Mouse (Mus musculus): ENCODE results near the gene Gsg1l. TPM values are rescaled to one million over a fixed set of nuclear protein-coding genes. Genes with fewer than 3 reads are reported as not detected.
A peak's percentile ranks its signal among the peaks of the same experiment; 100 is the strongest.

The Gsg1l gene
- total RNA-seq, 2 experiments from 2014 or later: 15.5 to 18.8 TPM

DNA sequence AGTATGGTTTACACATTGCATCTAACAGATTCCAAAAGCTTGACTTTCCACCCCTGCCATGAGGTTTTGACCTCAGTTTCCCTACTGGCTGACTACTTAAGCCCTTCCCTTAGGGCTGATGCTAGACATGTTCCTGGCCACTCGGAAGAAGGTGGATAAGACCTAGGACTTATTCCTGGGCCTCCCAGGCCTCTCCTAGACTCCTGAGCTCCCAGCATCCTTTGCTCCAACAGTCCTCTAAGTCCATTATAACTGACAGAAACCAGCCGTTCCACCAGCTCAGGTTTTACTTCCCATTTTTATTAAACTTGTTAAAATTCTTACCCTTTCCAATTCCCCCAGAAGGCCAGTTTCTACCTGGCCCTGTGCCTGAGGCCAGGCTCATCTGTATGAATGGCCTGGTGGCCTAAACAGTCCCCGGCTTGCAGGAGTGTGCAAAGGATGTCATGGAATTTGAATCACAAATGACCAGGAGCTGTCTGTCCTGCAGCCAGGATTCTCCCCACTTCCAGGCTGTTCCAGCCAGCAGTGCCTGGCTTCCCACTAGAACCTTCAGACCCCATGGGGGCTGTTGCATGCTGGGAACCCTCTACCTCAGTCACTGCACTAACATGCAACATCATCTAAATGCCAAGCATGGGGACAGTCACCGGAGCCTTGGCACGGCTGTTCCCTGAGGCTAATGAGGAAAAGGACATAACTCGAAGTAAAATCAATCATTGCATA lies 139.7 kb downstream of the Gsg1l start:
- DNase-seq (ENCODE audit: low spot score in 2 of 2): no peak

DNA sequence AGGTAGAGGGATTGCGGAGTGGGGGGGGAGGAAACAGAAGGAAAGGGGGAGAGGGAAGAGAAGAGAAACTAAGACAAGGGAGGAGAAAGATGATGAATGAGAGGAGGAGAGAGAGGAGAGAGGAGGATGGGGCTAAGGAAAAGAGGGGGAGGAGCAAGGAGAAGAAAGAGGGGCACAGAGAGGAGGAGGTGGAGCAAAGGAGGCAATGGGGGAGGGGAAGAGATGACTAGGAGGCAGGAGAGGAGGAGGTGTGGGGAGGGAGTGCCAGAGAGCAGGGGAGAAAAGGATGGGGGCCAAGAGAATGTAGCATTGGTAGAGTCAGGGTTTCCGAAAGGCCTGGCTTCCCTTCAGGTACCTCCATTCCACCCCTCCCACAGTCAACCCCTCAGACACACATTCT lies 147.9 kb downstream of the Gsg1l start:
- no peak for DNase-seq (ENCODE audit: low spot score in 2 of 2)

DNA sequence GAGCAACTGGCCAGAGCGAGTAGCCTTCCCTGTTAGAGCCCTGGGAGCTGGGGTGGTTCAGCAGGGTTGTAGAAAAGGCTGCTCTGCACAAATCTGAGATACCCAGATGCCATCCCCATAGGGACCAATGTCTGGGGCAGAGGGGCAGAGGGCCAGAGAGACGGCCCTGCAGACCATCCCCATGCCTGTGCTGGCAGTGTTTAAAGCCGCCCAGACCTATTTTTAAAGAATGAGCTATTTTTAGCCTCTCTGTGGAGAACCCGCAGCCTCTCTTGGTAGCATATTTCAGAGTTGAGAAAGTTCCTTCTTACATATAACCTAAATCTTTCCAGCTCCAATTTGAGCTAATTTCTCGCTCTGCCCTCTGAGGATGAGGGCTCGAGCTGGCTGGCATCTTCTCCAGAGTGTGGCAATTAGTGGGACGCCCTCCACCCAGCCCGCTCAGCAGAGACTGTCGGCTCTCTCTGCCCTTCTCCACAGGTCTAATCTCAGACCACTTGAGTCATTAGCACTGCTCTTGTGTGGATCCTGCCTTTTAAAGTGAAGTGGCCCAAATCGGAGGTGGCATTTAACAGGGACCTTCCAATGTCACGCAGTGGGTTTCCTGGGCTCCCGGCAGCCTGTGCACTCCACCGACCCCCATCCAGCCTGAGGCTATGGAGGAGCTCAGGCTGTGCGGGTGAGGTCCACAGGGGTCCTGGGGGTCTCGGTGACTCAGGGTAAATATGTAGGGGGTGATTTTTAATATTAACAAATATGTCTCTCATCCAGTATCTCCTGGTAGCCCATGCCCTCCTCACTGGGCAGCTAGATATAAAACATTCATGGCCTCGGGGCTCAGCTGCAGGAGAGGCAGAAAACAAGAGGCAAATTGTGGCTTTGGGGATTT lies 148.6 kb downstream of the Gsg1l start:
- DNase-seq (ENCODE audit: low spot score in 2 of 2): no peak

DNA sequence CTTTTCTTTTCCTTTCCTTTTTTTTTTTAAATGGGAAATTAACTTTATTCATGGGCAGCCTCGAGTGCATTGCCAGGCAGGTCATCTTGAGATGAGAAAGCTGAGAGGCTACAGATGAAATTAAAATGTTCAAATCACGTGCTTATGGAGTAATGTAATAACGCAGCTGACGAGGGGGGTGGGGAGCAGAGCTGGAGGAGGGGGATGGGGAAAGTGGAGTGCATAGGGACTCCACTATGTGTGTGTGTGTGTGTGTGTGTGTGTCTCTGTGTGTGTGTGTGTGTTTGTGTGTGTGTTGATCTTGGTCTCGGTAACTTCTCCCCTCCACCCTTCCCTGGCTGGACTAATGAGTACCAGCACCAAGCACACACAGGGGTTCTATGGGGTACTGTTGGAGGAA lies 150.6 kb downstream of the Gsg1l start:
- no peak for DNase-seq (ENCODE audit: low spot score in 2 of 2)

DNA sequence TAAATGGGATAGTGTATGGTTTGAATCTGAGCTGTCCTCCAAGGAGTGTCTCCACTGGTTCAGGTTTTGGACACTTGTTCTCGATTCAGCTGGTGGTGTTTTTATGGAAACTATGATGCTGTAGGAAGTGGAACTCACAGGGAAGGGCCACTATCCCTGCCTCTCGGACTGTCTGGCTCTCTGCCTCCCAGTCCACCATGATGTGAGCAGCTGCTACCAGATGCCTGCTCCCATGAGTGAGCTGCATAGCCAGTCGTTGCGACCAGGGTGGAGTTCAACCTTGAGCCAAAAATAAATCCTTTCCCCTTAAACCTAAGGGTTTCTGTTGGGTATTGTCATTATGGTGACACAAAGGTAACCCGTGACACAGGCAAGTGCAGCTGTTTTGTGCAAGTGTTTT lies 158.2 kb downstream of the Gsg1l start:
- DNase-seq (ENCODE audit: low spot score in 2 of 2): no peak

GRCm38 (mm10) chr7:125920801-125921200 lies 161.4 kb downstream of the Gsg1l start:
- no peak for DNase-seq (ENCODE audit: low spot score in 2 of 2)

DNA sequence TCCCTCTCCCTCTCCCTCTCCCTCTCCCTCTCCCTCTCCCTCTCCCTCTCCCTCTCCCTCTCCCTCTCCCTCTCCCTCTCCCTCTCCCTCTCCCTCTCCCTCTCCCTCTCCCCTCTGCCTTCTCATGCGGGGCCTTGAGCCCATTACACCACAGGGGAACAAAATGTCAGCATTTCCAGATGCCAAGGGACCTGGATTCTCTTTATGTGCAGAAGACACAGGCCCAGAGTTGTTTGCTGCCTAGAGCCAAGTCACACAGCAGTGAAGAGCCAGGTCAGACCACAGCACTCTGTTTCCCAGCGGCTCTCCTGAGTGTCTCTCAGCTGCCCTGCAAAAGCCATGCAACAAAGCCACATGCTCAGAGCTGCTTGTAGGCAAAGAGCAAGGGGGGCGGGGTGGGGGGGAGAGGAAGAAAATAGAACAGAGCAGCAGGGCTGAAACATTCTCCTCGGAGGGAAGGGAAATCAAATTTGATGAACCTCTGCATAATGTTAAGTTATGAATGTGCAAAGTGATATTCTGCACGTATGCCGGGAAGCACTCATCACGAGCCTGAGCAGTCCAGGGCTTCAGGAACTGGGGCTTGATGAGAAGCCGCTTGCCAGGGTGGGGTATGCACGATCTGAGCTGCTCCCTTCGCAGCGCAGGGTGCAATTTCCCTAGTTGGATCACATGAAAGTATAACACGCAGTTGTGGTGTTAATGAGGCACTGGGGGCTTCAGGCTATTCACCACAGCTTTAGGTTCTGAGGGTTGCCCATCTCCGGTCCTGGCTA lies 181.6 kb downstream of the Gsg1l start:
- no peak for DNase-seq (ENCODE audit: low spot score in 2 of 2)

- no peak for DNase-seq (ENCODE audit: low spot score in 2 of 2)
These were observed 182.3 kb downstream of the Gsg1l start for GRCm38 (mm10) chr7:125899916-125900315.

DNA sequence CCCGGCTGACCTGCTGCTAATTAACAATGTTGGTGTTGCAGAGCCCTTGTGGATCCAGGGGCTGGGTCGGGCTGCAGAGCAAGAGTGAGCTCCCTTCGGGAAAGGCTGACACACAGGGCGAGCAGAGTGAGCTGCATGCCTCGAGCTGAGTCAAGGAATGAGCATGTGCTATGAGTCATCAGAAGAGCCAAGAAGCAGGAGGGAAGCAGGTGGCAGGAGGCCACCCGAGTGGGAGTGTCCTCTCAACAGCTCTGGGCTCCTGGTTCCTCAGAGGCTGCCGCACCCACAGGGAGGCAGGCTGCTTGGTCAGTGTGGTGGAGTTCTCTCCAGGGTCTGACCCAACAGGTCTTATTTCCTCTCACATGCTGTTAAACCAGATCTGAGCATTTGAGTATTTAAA lies 183.2 kb downstream of the Gsg1l start:
- peak in 1 of 2 experiments; percentile 33 for DNase-seq (ENCODE audit: low spot score in 2 of 2)

- no peak for DNase-seq (ENCODE audit: low spot score in 2 of 2)
These were observed 185.2 kb downstream of the Gsg1l start for GRCm38 (mm10) chr7:125897059-125897458.

GRCm38 (mm10) chr7:125893621-125894020 lies 188.6 kb downstream of the Gsg1l start:
- no peak for DNase-seq (ENCODE audit: low spot score in 2 of 2)

DNA sequence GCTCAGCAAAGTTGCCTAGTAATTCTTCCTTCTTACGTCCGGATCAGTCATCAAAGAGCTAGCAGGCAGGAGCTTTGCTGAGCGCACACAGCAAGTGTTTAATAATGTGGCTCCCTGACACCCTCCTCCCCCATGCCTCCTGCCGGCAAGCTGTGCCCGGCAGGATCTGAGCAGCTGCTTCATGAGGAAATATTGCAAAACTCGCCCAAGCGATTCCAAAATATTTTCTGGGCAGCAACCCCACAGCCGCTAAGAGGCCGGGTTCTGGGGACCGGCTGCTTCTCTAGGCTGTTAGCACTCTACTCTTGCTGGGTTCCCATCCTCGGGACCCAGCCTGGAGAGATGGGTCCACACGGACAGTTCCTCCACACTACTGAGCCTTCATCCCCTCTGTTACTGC lies 193.8 kb downstream of the Gsg1l start:
- peak; percentile 52 to 61 for DNase-seq (ENCODE audit: low spot score in 2 of 2)

DNA sequence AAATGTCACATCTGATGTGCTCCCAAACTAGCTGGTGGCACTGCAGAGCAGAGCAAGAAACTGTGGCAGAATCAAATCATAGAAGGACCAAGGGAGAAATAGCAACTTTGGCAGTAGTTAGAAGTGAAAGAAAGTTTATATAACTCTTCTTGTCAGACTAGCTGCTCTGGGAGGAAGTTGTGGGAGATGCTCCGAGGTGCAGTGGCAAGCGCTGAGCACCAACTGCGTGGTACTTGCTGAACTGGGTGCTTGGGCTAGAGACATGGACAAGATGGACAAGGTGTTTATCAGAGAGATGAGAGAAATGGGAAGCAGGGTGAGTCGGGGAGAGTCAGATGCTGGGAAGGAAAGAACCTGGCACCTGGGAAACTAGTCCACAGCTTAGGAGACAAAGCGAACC lies 194.4 kb downstream of the Gsg1l start:
- DNase-seq (ENCODE audit: low spot score in 2 of 2): no peak

DNA sequence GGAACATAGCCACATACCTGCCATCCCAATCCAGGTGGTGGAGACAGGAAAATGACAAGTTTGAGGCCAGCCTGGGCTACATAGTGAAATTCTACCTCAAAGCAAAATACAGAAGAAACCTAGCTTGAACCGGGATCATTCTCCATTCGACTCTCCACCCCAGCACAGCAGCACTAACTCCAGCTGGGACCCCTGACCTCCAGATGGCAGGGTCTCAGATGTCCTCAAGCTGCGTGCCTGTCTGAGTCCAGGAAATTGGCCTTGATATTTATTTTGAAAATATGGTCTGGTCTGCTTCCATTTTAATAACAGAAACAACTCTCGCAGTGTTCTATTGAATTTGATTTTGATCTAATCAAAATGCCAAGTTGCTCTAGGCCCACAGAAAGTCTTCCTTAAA lies 195.1 kb downstream of the Gsg1l start:
- no peak for DNase-seq (ENCODE audit: low spot score in 2 of 2)

GRCm38 (mm10) chr7:125886116-125886680 lies 196.0 kb downstream of the Gsg1l start:
- no peak for DNase-seq (ENCODE audit: low spot score in 2 of 2)

DNA sequence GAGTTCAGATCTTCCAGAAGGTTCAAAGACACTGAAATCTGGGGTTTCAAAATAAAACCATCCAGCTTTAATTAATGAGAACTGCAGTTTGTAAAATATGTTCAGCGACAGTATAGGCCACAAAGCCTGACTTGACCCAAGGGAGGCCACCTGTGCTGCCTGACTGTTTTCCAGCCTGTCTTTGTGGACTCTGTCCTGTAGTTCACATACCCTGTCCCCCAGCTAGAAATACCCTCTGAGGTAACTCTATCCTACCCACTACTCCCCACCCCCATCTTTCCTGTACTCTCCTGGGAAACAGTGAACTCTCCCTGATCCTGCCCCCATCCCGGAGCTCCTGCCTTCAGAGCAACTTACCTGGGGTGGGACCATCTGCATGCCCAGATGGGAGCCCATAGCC lies 199.0 kb downstream of the Gsg1l start:
- no peak for DNase-seq (ENCODE audit: low spot score in 2 of 2)

- no peak for DNase-seq (ENCODE audit: low spot score in 2 of 2)
These were observed 204.2 kb downstream of the Gsg1l start for GRCm38 (mm10) chr7:125878040-125878439.

GRCm38 (mm10) chr7:125873971-125874495 lies 208.2 kb downstream of the Gsg1l start:
- DNase-seq (ENCODE audit: low spot score in 2 of 2): peak in 1 of 2 experiments; percentile 31

DNA sequence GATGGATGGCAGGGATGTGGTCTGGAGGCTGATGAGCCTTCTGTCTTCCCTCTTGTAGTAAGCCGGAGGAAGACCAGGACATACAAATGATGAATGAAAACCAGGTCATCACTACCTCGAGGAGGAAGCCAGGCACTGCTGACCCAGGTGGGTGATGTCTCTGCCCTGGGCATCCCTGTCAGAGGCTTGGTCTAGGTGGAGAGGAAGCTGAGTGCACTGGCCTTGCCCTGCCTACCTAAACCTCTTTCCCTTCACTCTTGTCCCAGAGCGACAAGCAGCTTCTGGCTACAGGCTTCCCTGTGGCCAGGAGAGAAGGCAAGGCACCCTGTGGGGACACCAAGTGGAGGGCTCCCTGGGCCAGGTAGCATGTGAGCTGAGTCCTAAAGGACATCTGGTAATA lies 209.3 kb downstream of the Gsg1l start:
- DNase-seq (ENCODE audit: low spot score in 2 of 2): no peak

GRCm38 (mm10) chr7:125872202-125872580 lies 210.0 kb downstream of the Gsg1l start:
- no peak for DNase-seq (ENCODE audit: low spot score in 2 of 2)
